Mouse (Mus musculus): Measurements from ENCODE around the gene Nsun2. TPM values are rescaled to one million over a fixed set of nuclear protein-coding genes. Genes with fewer than 3 reads are reported as not detected.
"Not testable (repeated sequence)": the region's sequence is repeated elsewhere in the genome, so short reads cannot be mapped to it uniquely, and the experiment has no call there.

Gene Nsun2
- polyA plus RNA-seq, 2 experiments: 102 to 134 TPM

DNA sequence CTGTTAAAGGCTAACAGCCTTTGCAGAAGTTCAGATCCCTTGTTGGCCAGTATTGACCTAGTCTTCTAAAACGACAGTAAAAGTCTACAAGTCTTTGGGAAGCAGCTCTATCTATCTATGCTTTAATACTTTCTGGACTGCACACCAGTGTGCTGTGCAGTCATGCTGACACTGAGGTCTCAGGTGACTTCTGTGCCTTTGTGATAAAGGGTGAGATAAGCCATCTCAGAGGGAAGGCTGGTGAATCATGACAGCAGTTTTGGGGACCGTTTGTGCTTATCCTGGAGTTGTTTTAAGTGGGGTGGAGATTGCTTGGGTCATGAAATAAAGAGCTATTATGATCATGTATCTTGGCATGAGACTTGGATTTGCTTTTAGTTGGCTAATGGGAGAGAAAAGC, 100.4 kb downstream of the Nsun2 start:
- Histone ChIP-seq H3K27me3 (ENCODE audit: control insufficient read depth, insufficient read depth, low read length) (no peaks in the 10 kb centered on the region), H3K9me3 (ENCODE audit: control insufficient read depth, low read length) (no peaks in the 10 kb centered on the region), H3K9ac (ENCODE audit: low read depth, low read length, severe bottlenecking) (no peak overlapping the region), H3K4me2 (replicated peaks; ENCODE audit: low read depth, low read length, severe bottlenecking) (no peak overlapping the region), H3K36me3 (ENCODE audit: control insufficient read depth, insufficient read depth, low read length) (peaks cover 79% of the 10 kb centered on the region), H3K27ac (replicated peaks; ENCODE audit: low read depth, low read length) (no peak overlapping the region), H3K4me3 (replicated peaks; ENCODE audit: low read length) (no peak overlapping the region), H3K4me1 (ENCODE audit: control insufficient read depth, insufficient read depth, low read length) (no peaks in the 10 kb centered on the region)
- no peak for TF ChIP-seq POLR2A (IDR thresholded peaks at IDR 0.05; ENCODE audit: borderline replicate concordance, extremely low read depth, insufficient read depth, insufficient read length)
- 91% methylated on average over 2 of the region's 2 CpGs for WGBS
- DNase-seq (ENCODE audit: low spot score) (no peak), ATAC-seq (ENCODE audit: low FRiP score, low read depth) (no peak)

GRCm38 (mm10) chr13:69635836-69636235, 102.3 kb downstream of the Nsun2 start:
- 94% methylated on average over 7 of the region's 7 CpGs for WGBS
- H3K4me2 ChIP-seq (replicated peaks; ENCODE audit: low read depth, low read length, severe bottlenecking); H3K9me3 ChIP-seq (ENCODE audit: control insufficient read depth, low read length); H3K27ac ChIP-seq (replicated peaks; ENCODE audit: low read depth, low read length); H3K27me3 ChIP-seq (ENCODE audit: control insufficient read depth, insufficient read depth, low read length); H3K4me1 ChIP-seq (ENCODE audit: control insufficient read depth, insufficient read depth, low read length); ATAC-seq (ENCODE audit: low FRiP score, low read depth); H3K9ac ChIP-seq (ENCODE audit: low read depth, low read length, severe bottlenecking); H3K4me3 ChIP-seq (replicated peaks; ENCODE audit: low read length); DNase-seq (ENCODE audit: low spot score): not testable (repeated sequence)
- H3K36me3 ChIP-seq (ENCODE audit: control insufficient read depth, insufficient read depth, low read length): peaks cover 72% of the 10 kb centered on the region

GRCm38 (mm10) chr13:69636375-69636774, 102.8 kb downstream of the Nsun2 start:
- H3K36me3 ChIP-seq (ENCODE audit: control insufficient read depth, insufficient read depth, low read length): peaks cover 68% of the 10 kb centered on the region
- TF ChIP-seq POLR2A (IDR thresholded peaks at IDR 0.05; ENCODE audit: borderline replicate concordance, extremely low read depth, insufficient read depth, insufficient read length): no peak
- no peak overlapping the region for H3K4me2 ChIP-seq (replicated peaks; ENCODE audit: low read depth, low read length, severe bottlenecking)
- no peaks in the 10 kb centered on the region for H3K4me1 ChIP-seq (ENCODE audit: control insufficient read depth, insufficient read depth, low read length)
- 95% methylated on average over 3 of the region's 3 CpGs for WGBS
- no peak overlapping the region for H3K27ac ChIP-seq (replicated peaks; ENCODE audit: low read depth, low read length)
- no peak overlapping the region for H3K4me3 ChIP-seq (replicated peaks; ENCODE audit: low read length)
- no peak overlapping the region for H3K9ac ChIP-seq (ENCODE audit: low read depth, low read length, severe bottlenecking)
- no peaks in the 10 kb centered on the region for H3K27me3 ChIP-seq (ENCODE audit: control insufficient read depth, insufficient read depth, low read length)
- H3K9me3 ChIP-seq (ENCODE audit: control insufficient read depth, low read length): no peaks in the 10 kb centered on the region
- ATAC-seq (ENCODE audit: low FRiP score, low read depth): no peak
- no peak for DNase-seq (ENCODE audit: low spot score)

DNA sequence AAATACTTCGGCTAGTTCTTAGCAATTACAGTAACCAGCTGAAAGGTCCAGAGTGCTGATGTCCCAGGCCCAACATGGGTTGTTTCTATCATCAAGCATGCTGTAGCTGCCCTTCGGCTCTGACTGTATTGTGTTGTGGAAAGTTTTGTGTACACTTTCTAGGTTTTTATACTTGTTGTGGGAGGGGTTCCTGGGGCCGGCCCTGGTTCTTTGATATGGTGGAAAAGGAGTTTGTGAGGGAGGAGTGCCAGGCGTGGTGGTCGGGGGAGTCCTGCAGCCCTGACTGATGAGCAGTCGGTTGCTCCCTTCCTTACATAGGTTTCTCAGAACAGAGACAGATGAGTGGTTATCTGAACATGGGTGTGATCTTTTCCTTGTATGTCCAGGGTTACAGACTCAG, 103.3 kb downstream of the Nsun2 start:
- DNase-seq (ENCODE audit: low spot score) (no peak), ATAC-seq (ENCODE audit: low FRiP score, low read depth) (no peak)
- no peaks in the 10 kb centered on the region for H3K4me1 ChIP-seq (ENCODE audit: control insufficient read depth, insufficient read depth, low read length)
- no peak for TF ChIP-seq POLR2A (IDR thresholded peaks at IDR 0.05; ENCODE audit: borderline replicate concordance, extremely low read depth, insufficient read depth, insufficient read length)
- no peak overlapping the region for H3K4me2 ChIP-seq (replicated peaks; ENCODE audit: low read depth, low read length, severe bottlenecking)
- H3K36me3 ChIP-seq (ENCODE audit: control insufficient read depth, insufficient read depth, low read length): peaks cover 64% of the 10 kb centered on the region
- H3K9ac ChIP-seq (ENCODE audit: low read depth, low read length, severe bottlenecking): no peak overlapping the region
- H3K9me3 ChIP-seq (ENCODE audit: control insufficient read depth, low read length): no peaks in the 10 kb centered on the region
- H3K4me3 ChIP-seq (replicated peaks; ENCODE audit: low read length): no peak overlapping the region
- no peaks in the 10 kb centered on the region for H3K27me3 ChIP-seq (ENCODE audit: control insufficient read depth, insufficient read depth, low read length)
- WGBS: 84% methylated on average over 6 of the region's 6 CpGs
- no peak overlapping the region for H3K27ac ChIP-seq (replicated peaks; ENCODE audit: low read depth, low read length)

GRCm38 (mm10) chr13:69637657-69638056, 104.1 kb downstream of the Nsun2 start:
- H3K4me2 ChIP-seq (replicated peaks; ENCODE audit: low read depth, low read length, severe bottlenecking): no peak overlapping the region
- TF ChIP-seq POLR2A (IDR thresholded peaks at IDR 0.05; ENCODE audit: borderline replicate concordance, extremely low read depth, insufficient read depth, insufficient read length): no peak
- no peaks in the 10 kb centered on the region for H3K9me3 ChIP-seq (ENCODE audit: control insufficient read depth, low read length)
- H3K27me3 ChIP-seq (ENCODE audit: control insufficient read depth, insufficient read depth, low read length): no peaks in the 10 kb centered on the region
- peaks cover 55% of the 10 kb centered on the region for H3K36me3 ChIP-seq (ENCODE audit: control insufficient read depth, insufficient read depth, low read length)
- ATAC-seq (ENCODE audit: low FRiP score, low read depth) (no peak), DNase-seq (ENCODE audit: low spot score) (no peak)
- H3K4me1 ChIP-seq (ENCODE audit: control insufficient read depth, insufficient read depth, low read length): no peaks in the 10 kb centered on the region
- 94% methylated on average over 9 of the region's 9 CpGs for WGBS
- H3K9ac ChIP-seq (ENCODE audit: low read depth, low read length, severe bottlenecking): no peak overlapping the region
- no peak overlapping the region for H3K4me3 ChIP-seq (replicated peaks; ENCODE audit: low read length)
- no peak overlapping the region for H3K27ac ChIP-seq (replicated peaks; ENCODE audit: low read depth, low read length)

- no peak for ATAC-seq (ENCODE audit: low FRiP score, low read depth)
- peaks cover 52% of the 10 kb centered on the region for H3K36me3 ChIP-seq (ENCODE audit: control insufficient read depth, insufficient read depth, low read length)
- H3K9me3 ChIP-seq (ENCODE audit: control insufficient read depth, low read length): no peaks in the 10 kb centered on the region
- H3K9ac ChIP-seq (ENCODE audit: low read depth, low read length, severe bottlenecking): no peak overlapping the region
- no peaks in the 10 kb centered on the region for H3K27me3 ChIP-seq (ENCODE audit: control insufficient read depth, insufficient read depth, low read length)
- WGBS: 82% methylated on average over 6 of the region's 6 CpGs
- no peak overlapping the region for H3K4me3 ChIP-seq (replicated peaks; ENCODE audit: low read length)
- H3K27ac ChIP-seq (replicated peaks; ENCODE audit: low read depth, low read length): no peak overlapping the region
- DNase-seq (ENCODE audit: low spot score): no peak
- H3K4me2 ChIP-seq (replicated peaks; ENCODE audit: low read depth, low read length, severe bottlenecking): no peak overlapping the region
- H3K4me1 ChIP-seq (ENCODE audit: control insufficient read depth, insufficient read depth, low read length): no peaks in the 10 kb centered on the region
- no peak for TF ChIP-seq POLR2A (IDR thresholded peaks at IDR 0.05; ENCODE audit: borderline replicate concordance, extremely low read depth, insufficient read depth, insufficient read length)
Observed at GRCm38 (mm10) chr13:69638108-69638626, 104.6 kb downstream of the Nsun2 start.

Measured in limb, embryonic 14.5 days (tissue).